Mouse (Mus musculus): ENCODE data around the gene Cdk6.

- TF ChIP-seq CTCF (IDR thresholded peaks at IDR 0.05 in 2 of 3, conservative IDR thresholded peaks at IDR 0.05 in 1 of 3; ENCODE audit: control insufficient read depth in 1 of 3, insufficient read depth in 1 of 3, low read depth in 2 of 3, low read length in 3 of 3, poor library complexity in 1 of 3, severe bottlenecking in 1 of 3) = no peak
- TF ChIP-seq MAFK (IDR thresholded peaks at IDR 0.05; ENCODE audit: borderline replicate concordance, low read depth, low read length) = no peak
- TF ChIP-seq POLR2A (IDR thresholded peaks at IDR 0.05; ENCODE audit: control insufficient read depth in 1 of 2, insufficient read depth in 1 of 2, low read depth in 1 of 2, low read length in 2 of 2, poor library complexity in 1 of 2) = no peak; a peak in 1 of 4 replicates
- no peak for TF ChIP-seq MXI1 (IDR thresholded peaks at IDR 0.05; ENCODE audit: low read depth, low read length)
- TF ChIP-seq E2F4 (IDR thresholded peaks at IDR 0.05; ENCODE audit: borderline replicate concordance, low read depth, low read length) = no peak
- no peak for TF ChIP-seq MYB (IDR thresholded peaks at IDR 0.05; ENCODE audit: low read depth, low read length)
- no peak for TF ChIP-seq SIN3A (IDR thresholded peaks at IDR 0.05; ENCODE audit: low read length)
- TF ChIP-seq EP300 (IDR thresholded peaks at IDR 0.05; ENCODE audit: low read depth in 1 of 2, low read length in 2 of 2) = no peak
- TF ChIP-seq USF2 (IDR thresholded peaks at IDR 0.05; ENCODE audit: borderline replicate concordance in 1 of 2, insufficient read depth in 1 of 2, low read depth in 1 of 2, low read length in 2 of 2) = no peak
- no peak for TF ChIP-seq ELF1 (IDR thresholded peaks at IDR 0.05; ENCODE audit: low read depth, low read length)
- no peak for TF ChIP-seq GATA1 (IDR thresholded peaks at IDR 0.05; ENCODE audit: low read depth, low read length)
- TF ChIP-seq TCF12 (IDR thresholded peaks at IDR 0.05; ENCODE audit: low read depth, low read length) = no peak
- no peak for TF ChIP-seq NRF1 (IDR thresholded peaks at IDR 0.05; ENCODE audit: insufficient read depth, low read depth, low read length, poor library complexity, severe bottlenecking)
- TF ChIP-seq MAZ (IDR thresholded peaks at IDR 0.05; ENCODE audit: low read depth, low read length) = no peak
These were observed 43.8 kb downstream of the Cdk6 start for GRCm38 (mm10) chr5:3385078-3385477.
